Mouse (Mus musculus) hindbrain, embryonic 14.5 days (tissue): ENCODE measurements at regions not wholly inside any gene's neighbourhood (a gene's known extent, or its start where the extent isn't known, plus 50 kb on each side); places are given as distances from the start of the nearest gene placed in this dataset.

ENCODE experiments used
- ATAC-seq: fragments of 200-750 bp; cut with Nextera tagmentation; 2 replicates; pipeline ENCODE4 v1.8.0; 2017; ENCODE audit warnings: moderate number of reproducible peaks, mild to moderate bottlenecking, moderate TSS enrichment, moderate library complexity; ENCODE audit not compliant: low FRiP score
- DNase-seq: peaks from one replicate; pipeline ENCODE4 v3.0.0-alpha.2; 2015; ENCODE audit warnings: low spot score
- H3K27ac ChIP-seq: fragments of 300-500 bp; sonication (generic); 2 replicates; pipeline ENCODE4 v1.5.1; 2014; ENCODE audit warnings: mild to moderate bottlenecking, moderate library complexity
- H3K27me3 ChIP-seq: fragments of 300-500 bp; sonication (generic); 2 replicates; pipeline ENCODE4 v1.6.1; 2014; ENCODE audit warnings: mild to moderate bottlenecking, low read length, mixed read lengths; ENCODE audit not compliant: control insufficient read depth, insufficient read depth
- H3K36me3 ChIP-seq: fragments of 300-500 bp; sonication (generic); replicated peaks from 2 replicates; pipeline ENCODE4 v1.6.1; 2014; ENCODE audit not compliant: control insufficient read depth, insufficient read depth
- H3K4me1 ChIP-seq: fragments of 300-500 bp; sonication (generic); replicated peaks from 2 replicates; pipeline ENCODE4 v1.6.1; 2014; ENCODE audit warnings: antibody characterized with exemption, low read length, mixed read lengths; ENCODE audit not compliant: control insufficient read depth, insufficient read depth
- H3K4me2 ChIP-seq: fragments of 300-500 bp; sonication (generic); replicated peaks from 2 replicates; pipeline ENCODE4 v1.6.1; 2014; ENCODE audit warnings: mild to moderate bottlenecking, moderate library complexity
- H3K4me3 ChIP-seq: fragments of 300-500 bp; sonication (generic); replicated peaks from 2 replicates; pipeline ENCODE4 v1.5.1; 2014; ENCODE audit warnings: mild to moderate bottlenecking, low read length
- H3K9ac ChIP-seq: fragments of 300-500 bp; sonication (generic); 2 replicates; pipeline ENCODE4 v1.6.1; 2014
- H3K9me3 ChIP-seq: fragments of 300-500 bp; sonication (generic); 2 replicates; pipeline ENCODE4 v1.6.1; 2016; ENCODE audit warnings: low read length; ENCODE audit not compliant: control insufficient read depth
- WGBS: fragments of 180-500 bp; shearing (Covaris S2); extraction: QIAGEN DNeasy Blood & Tissue Kit; methylation state at CpG from one replicate; pipeline ENCODE4 v1.1.7; 2014; 5-methylcytosine and 5-hydroxymethylcytosine counted together

DNA sequence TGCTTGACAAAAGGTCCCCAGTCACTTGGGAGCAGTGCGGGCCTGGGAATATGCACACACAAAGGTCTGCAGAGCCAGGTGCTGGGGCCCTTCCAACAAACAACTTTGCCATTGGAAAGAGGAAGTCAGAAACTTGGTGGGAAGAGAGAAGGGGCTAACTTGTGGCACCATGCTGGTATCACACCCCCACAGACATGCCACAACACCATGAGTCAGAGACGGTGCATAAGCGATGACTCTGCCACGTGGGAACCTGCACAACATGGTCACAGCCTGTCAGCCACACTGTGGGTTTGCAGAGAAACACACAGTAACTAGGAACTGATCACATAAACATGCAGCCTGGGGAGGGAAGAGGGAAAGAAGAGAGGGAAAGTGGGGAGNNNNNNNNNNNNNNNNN lies 201.1 kb upstream of the Mvb12b start:
- H3K4me1 ChIP-seq = peaks cover 4% of the 10 kb centered on the region; the same call in 1 of the 2 replicates
- H3K9ac ChIP-seq = no peak overlapping the region
- no peak overlapping the region for H3K4me3 ChIP-seq
- no peak for DNase-seq
- no peak overlapping the region for H3K27ac ChIP-seq
- ATAC-seq = no peak
- no peaks in the 10 kb centered on the region for H3K9me3 ChIP-seq
- no peaks in the 10 kb centered on the region for H3K27me3 ChIP-seq
- 54% methylated on average over 4 of the region's 4 CpGs for WGBS
- H3K36me3 ChIP-seq = no peaks in the 10 kb centered on the region
- no peak overlapping the region for H3K4me2 ChIP-seq

DNA sequence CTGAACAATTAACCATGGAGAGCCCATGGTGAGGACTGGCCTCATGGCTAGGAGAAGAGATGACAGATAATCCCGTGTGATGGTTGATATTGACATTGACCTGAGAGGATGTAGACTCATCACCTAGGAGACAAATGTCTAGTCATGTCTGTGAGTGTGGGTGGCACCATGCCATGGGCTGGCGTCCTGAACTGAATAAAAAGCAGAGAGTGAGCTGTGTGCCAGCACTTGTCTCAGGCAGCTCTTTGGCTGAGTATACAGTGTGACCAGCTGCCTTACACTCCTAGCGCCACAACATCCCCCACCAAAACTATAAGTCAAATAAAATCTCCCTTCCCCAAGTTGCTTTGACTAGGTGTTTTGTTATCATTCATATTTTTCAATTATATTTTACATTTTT lies 198.4 kb upstream of the Mvb12b start:
- H3K9ac ChIP-seq = no peak overlapping the region
- peak; percentile 54; the same call in 1 of the 2 replicates for ATAC-seq
- no peaks in the 10 kb centered on the region for H3K36me3 ChIP-seq
- WGBS = 58% methylated on average over 3 of the region's 3 CpGs
- H3K4me3 ChIP-seq = no peak overlapping the region
- H3K9me3 ChIP-seq = peaks cover 4% of the 10 kb centered on the region; the same call in 1 of the 2 replicates
- no peak overlapping the region for H3K27ac ChIP-seq
- no peak overlapping the region for H3K4me2 ChIP-seq
- peak; percentile 56 for DNase-seq
- H3K27me3 ChIP-seq = no peaks in the 10 kb centered on the region
- peaks cover 4% of the 10 kb centered on the region; the same call in 1 of the 2 replicates for H3K4me1 ChIP-seq

DNA sequence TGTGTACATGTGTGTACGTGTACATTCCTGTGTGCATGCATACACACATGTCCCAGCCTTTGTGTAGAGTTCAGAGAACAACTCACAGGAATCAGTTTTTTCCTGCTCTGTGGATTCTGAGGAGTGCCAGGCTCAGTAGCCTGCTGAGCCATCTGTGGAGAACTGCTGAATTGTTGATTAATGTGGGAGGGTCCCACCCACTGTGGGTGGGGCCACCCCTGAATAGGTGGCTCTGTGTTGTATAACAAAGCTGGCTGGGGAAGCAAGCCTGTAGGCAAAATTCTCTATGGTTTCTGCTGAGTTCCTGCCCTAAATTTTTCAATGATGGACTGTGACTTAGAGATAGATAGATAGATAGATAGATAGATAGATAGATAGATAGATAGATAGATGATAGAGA lies 196.8 kb upstream of the Mvb12b start:
- Histone ChIP-seq H3K4me2 (no peak overlapping the region), H3K4me1 (peaks cover 4% of the 10 kb centered on the region; the same call in 1 of the 2 replicates), H3K9me3 (peaks cover 6% of the 10 kb centered on the region; the same call in 1 of the 2 replicates), H3K27me3 (no peaks in the 10 kb centered on the region), H3K9ac (no peak overlapping the region), H3K36me3 (no peaks in the 10 kb centered on the region), H3K27ac (no peak overlapping the region), H3K4me3 (no peak overlapping the region)
- 48% methylated on average over 1 of the region's 1 CpGs for WGBS
- ATAC-seq (no peak), DNase-seq (no peak)

DNA sequence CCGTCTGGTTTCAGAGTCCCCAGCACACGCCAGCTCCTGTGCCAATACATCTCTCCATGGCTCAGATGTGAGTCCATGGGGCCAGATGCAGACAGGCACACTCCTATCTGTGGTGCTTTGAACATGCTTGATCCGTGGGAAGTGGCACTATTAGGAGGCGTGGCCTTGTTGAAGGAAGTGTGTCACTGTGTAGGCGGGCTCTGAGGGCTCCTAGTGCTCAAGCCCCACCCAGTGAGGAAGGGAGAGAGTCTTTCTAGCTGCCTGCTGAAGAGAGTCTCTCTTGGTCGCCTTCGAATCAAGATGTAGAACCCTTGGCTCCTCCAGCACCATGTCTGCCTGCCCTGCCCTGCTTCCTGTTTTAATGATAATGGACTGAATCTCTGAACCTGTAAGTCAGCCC lies 194.7 kb upstream of the Mvb12b start:
- H3K9me3 ChIP-seq = peaks cover 6% of the 10 kb centered on the region; the same call in 1 of the 2 replicates
- peaks cover 15% of the 10 kb centered on the region for H3K4me1 ChIP-seq
- no peak for ATAC-seq

DNA sequence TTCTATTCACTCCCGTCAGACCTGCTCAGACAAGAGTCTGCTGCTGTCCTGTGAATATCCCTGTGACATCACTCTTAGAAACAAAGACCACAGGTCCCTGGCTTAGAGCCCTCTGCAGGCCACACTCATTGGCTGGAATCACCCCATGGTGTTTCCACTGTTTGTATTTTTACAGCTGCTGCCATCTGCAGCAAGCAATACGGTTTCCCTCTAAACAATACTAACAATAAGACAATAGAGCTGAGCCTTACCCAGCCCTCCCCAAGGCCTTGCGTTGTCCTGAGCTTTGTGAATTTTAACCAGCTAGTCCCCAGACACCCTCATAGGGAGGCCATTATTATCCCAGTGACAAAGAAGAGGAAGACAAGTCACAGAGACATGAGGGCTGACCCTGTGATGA lies 192.4 kb upstream of the Mvb12b start:
- no peak overlapping the region for H3K9ac ChIP-seq
- H3K4me3 ChIP-seq = no peak overlapping the region
- H3K4me2 ChIP-seq = no peak overlapping the region
- ATAC-seq (no peak), DNase-seq (no peak)
- H3K27ac ChIP-seq = peak overlapping the region; percentile 32; the same call in 1 of the 2 replicates
- H3K4me1 ChIP-seq = peaks cover 15% of the 10 kb centered on the region
- peaks cover 6% of the 10 kb centered on the region; the same call in 1 of the 2 replicates for H3K9me3 ChIP-seq
- WGBS = 10% methylated on average over 3 of the region's 3 CpGs
- H3K27me3 ChIP-seq = no peaks in the 10 kb centered on the region
- no peaks in the 10 kb centered on the region for H3K36me3 ChIP-seq

More for the DNA sequence above, 194.7 kb upstream of the Mvb12b start:
- Histone ChIP-seq H3K4me3 (no peak overlapping the region), H3K27ac (no peak overlapping the region), H3K9ac (no peak overlapping the region), H3K27me3 (no peaks in the 10 kb centered on the region), H3K4me2 (no peak overlapping the region), H3K36me3 (no peaks in the 10 kb centered on the region)
- no peak for DNase-seq
- WGBS = 90% methylated on average over 7 of the region's 7 CpGs

DNA sequence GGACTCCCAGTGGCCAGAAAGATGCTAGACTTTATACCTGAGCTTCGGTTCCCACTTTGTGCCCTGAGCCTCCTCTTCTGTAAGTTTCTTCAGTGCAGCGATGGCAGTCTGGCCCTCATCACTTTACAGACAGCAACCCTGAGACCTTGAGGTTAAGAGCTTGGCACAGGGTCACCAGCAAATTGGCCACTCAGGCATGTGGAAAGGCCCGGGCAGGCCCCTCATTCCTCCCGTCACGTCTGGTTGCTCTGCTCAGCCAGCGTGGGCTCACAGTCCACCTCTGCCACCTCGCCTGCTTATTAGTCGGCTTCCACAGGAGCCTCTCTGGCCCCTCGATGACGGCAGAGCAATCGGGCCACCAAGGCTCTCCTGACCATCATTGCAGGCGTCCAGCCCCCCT lies 191.5 kb upstream of the Mvb12b start:
- ATAC-seq = no peak
- Histone ChIP-seq H3K36me3 (no peaks in the 10 kb centered on the region), H3K4me1 (peaks cover 15% of the 10 kb centered on the region), H3K9me3 (peaks cover 6% of the 10 kb centered on the region; the same call in 1 of the 2 replicates), H3K4me2 (no peak overlapping the region), H3K27ac (peak overlapping the region; percentile 67; the same call in 1 of the 2 replicates), H3K9ac (no peak overlapping the region), H3K4me3 (no peak overlapping the region), H3K27me3 (no peaks in the 10 kb centered on the region)
- no peak for DNase-seq
- 52% methylated on average over 12 of the region's 12 CpGs for WGBS

DNA sequence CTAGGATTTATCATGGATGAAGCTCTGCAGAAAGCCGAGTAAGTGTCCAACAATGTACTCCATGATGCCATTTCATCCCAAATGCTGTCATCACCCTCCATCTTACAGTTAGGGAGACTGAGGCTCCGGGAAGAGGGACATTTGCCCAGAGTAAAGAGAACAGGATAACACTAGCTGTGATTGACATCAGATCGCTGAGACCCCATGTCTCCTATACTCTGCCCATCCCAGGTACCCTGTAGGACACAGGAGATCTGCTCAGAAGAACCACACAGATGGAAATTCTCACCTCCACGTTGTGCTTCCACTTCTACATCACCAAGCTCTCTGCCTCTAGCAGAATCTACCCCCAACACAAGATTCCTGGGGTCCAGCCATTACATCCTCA lies 191.1 kb upstream of the Mvb12b start:
- no peak overlapping the region for H3K4me3 ChIP-seq

DNA sequence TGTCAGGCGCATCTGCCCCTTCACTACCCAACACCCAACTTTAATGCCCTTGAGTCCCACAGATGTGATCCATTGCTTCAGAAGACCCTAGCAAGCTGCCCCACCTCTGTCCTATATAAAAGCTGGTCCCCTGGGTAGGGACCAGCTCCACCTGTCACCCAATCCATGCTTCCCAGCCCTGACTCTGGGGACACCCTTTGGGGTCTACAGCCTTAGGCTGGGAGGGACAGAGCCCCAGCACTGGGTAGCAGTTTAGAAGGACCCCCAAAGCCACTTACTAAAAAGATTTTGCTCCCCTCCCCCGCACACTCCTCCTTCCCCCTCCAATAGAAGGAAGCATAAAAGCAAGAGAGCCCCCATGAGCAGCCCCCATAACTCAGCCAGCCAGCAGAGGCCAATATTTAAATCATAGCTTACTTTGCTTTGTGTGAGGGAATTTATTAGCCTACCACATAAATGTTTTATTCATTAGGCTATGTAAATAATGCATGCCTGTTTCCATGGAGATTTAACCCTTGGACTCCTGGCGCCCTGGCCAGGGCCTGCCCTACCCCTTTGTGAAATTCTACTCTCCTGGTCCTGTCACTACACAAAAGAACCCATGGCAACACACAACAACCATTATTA lies 190.6 kb upstream of the Mvb12b start:
- WGBS = 36% methylated on average over 3 of the region's 3 CpGs
- DNase-seq (peak; percentile 52), ATAC-seq (peak; percentile 50)
- no peaks in the 10 kb centered on the region for H3K27me3 ChIP-seq
- H3K9ac ChIP-seq = no peak overlapping the region
- H3K9me3 ChIP-seq = peaks cover 6% of the 10 kb centered on the region; the same call in 1 of the 2 replicates
- H3K36me3 ChIP-seq = no peaks in the 10 kb centered on the region
- H3K4me2 ChIP-seq = no peak overlapping the region
- H3K4me3 ChIP-seq = no peak overlapping the region
- peaks cover 15% of the 10 kb centered on the region for H3K4me1 ChIP-seq
- peak overlapping the region; percentile 71 for H3K27ac ChIP-seq

More for the DNA sequence above, 191.1 kb upstream of the Mvb12b start:
- Histone ChIP-seq H3K4me1 (peaks cover 15% of the 10 kb centered on the region), H3K27ac (peak overlapping the region; percentile 67), H3K9me3 (peaks cover 6% of the 10 kb centered on the region; the same call in 1 of the 2 replicates), H3K36me3 (no peaks in the 10 kb centered on the region), H3K27me3 (no peaks in the 10 kb centered on the region), H3K9ac (no peak overlapping the region), H3K4me2 (no peak overlapping the region)
- DNase-seq (no peak), ATAC-seq (0 out of 2 replicates have a peak, but pooled peaks have one; percentile 3)
- WGBS = 44% methylated on average over 4 of the region's 4 CpGs

DNA sequence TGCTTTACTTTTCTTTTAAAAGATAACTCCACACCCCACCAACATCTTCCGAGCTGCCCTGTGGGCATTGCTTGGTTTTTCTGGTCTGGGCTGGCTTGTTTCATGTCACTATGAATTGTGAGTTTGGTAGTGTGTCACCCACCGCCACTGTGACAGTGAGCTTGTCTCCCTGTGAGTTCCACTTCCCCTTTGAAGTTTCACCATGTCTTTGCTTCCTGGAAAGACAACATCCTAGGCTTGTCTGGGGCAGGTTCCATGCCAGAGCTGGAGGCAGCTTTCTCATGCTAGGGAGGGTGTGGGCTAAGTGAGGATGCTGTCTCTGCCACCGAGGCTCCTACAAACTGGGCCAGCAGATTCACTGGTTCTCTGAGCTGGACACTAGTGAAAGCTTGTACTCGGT lies 188.6 kb upstream of the Mvb12b start:
- WGBS = 78% methylated on average over 4 of the region's 4 CpGs
- no peak for ATAC-seq
- no peaks in the 10 kb centered on the region for H3K36me3 ChIP-seq

More for the DNA sequence above, 188.6 kb upstream of the Mvb12b start:
- Histone ChIP-seq H3K4me2 (no peak overlapping the region), H3K9ac (no peak overlapping the region), H3K4me1 (peaks cover 15% of the 10 kb centered on the region), H3K27me3 (no peaks in the 10 kb centered on the region), H3K27ac (no peak overlapping the region), H3K4me3 (no peak overlapping the region), H3K9me3 (peaks cover 4% of the 10 kb centered on the region; the same call in 1 of the 2 replicates)
- no peak for DNase-seq
